Comparison of ENCODE assay signal across 14 mouse cellular contexts in genomic region chr3:135853604-135854297, GRCm38 (mm10). TPM values are rescaled to one million over a fixed set of nuclear protein-coding genes. Genes with fewer than 3 reads are reported as not detected.
DNase-seq lines count a peak whose midpoint lies in the region; ATAC-seq and TF ChIP-seq lines count a peak whose summit lies in the region.
"Had no signal": no experiment of that assay in that cellular context is flagged by ENCODE, and none has a peak within 500 bp of the region (broad histone marks: within the 10 kb centered on the region; RNA-seq: fewer than 3 reads in every experiment).

No protein-coding gene starts in this region.

- H3K9ac ChIP-seq in kidney, postnatal 0 days (ENCODE audit: low read depth, low read length): no peak overlapping the region
- H3K9ac ChIP-seq in kidney, embryonic 14.5 days (ENCODE audit: low read depth, low read length): no peak overlapping the region
- no peak overlapping the region for H3K9ac ChIP-seq in liver, embryonic 16.5 days (ENCODE audit: low read depth, low read length)

- H3K4me1 ChIP-seq in kidney, postnatal 0 days (replicated peaks; ENCODE audit: insufficient read depth, low read length): no peaks in the 10 kb centered on the region
- 0 out of 2 replicates have a peak, but pooled peaks cover 3% of the 10 kb centered on the region for H3K4me1 ChIP-seq in kidney, embryonic 14.5 days (ENCODE audit: control insufficient read depth, insufficient read depth, low read length)
- peaks cover 4% of the 10 kb centered on the region; the same call in 1 of the 2 replicates for H3K4me1 ChIP-seq in E14TG2a.4 (replicated peaks; ENCODE audit: low read depth, low read length)
- peaks cover 14% of the 10 kb centered on the region for H3K4me1 ChIP-seq in liver, embryonic 16.5 days (ENCODE audit: control insufficient read depth, low read depth, low read length)

- peak; percentile 23; the same call in 1 of the 2 replicates for TF ChIP-seq CTCF in kidney, postnatal 0 days (IDR thresholded peaks at IDR 0.05; ENCODE audit: low read depth)
- peak; percentile 87 for TF ChIP-seq CTCF in E14TG2a.4 (conservative IDR thresholded peaks at IDR 0.05; ENCODE audit: low read length)
- TF ChIP-seq CTCF in Patski (IDR thresholded peaks at IDR 0.05): peak; percentile 61

- no peak overlapping the region for H3K27ac ChIP-seq in kidney, postnatal 0 days
- no peak overlapping the region for H3K27ac ChIP-seq in kidney, embryonic 14.5 days (ENCODE audit: low read depth, low read length)
- peak overlapping the region; percentile 50; the same call in 1 of the 2 replicates for H3K27ac ChIP-seq in liver, embryonic 16.5 days (ENCODE audit: low read length)
- H3K27ac ChIP-seq: limb, embryonic 10.5 days had no signal

- no peaks in the 10 kb centered on the region for H3K9me3 ChIP-seq in kidney, postnatal 0 days (replicated peaks; ENCODE audit: low read length)
- no peaks in the 10 kb centered on the region for H3K9me3 ChIP-seq in kidney, embryonic 14.5 days (ENCODE audit: control insufficient read depth, low read length)
- H3K9me3 ChIP-seq in E14TG2a.4 (ENCODE audit: low read length): peaks cover 9% of the 10 kb centered on the region; the same call in 1 of the 2 replicates
- H3K9me3 ChIP-seq in liver, embryonic 16.5 days (replicated peaks; ENCODE audit: control insufficient read depth, low read length): no peaks in the 10 kb centered on the region
- H3K9me3 ChIP-seq: limb, embryonic 10.5 days had no signal

- no peak overlapping the region for H3K4me3 ChIP-seq in kidney, postnatal 0 days (replicated peaks; ENCODE audit: low read depth, low read length)
- no peak overlapping the region for H3K4me3 ChIP-seq in kidney, embryonic 14.5 days (ENCODE audit: low read length)
- peak overlapping the region; percentile 43 for H3K4me3 ChIP-seq in E14TG2a.4 (replicated peaks; ENCODE audit: low read length)
- H3K4me3 ChIP-seq in liver, embryonic 16.5 days (ENCODE audit: low read depth, low read length): no peak overlapping the region
- H3K4me3 ChIP-seq: limb, embryonic 10.5 days; myocyte had no signal

- CTCF ChIA-PET in Patski (lab: Charles Lee): interaction anchor here (0.6 to 1.0 kb wide), 2 partner anchors 9 to 12 kb away, joined by 3 read pairs; no protein-coding TSS in a partner anchor

- no peak overlapping the region for H3K4me2 ChIP-seq in kidney, postnatal 0 days (ENCODE audit: low read length)
- no peak overlapping the region for H3K4me2 ChIP-seq in kidney, embryonic 14.5 days (replicated peaks; ENCODE audit: low read depth, low read length)
- no peak overlapping the region for H3K4me2 ChIP-seq in liver, embryonic 16.5 days (ENCODE audit: low read depth, low read length)

- in situ Hi-C loops in Patski (cut with MboI; ENCODE audit: low pct_unique_long_range_greater_than_20kb): no loop called here

- no peak for DNase-seq in kidney, postnatal 0 days (ENCODE audit: low spot score)
- no peak for DNase-seq in Patski (ENCODE audit: low read depth, low spot score)
- DNase-seq in thymus, postnatal 10 days (ENCODE audit: low spot score in 2 of 2): no peak
- DNase-seq in ovary, adult 18-20 months (ENCODE audit: low spot score): no peak
- DNase-seq: gastrocnemius, postnatal 36 days; lung, postnatal 4 days; spleen, adult 18-20 months; thymus, postnatal 36 days had no signal

- no peak for ATAC-seq in kidney, postnatal 0 days (replicated peaks; ENCODE audit: low FRiP score, low read depth)
- ATAC-seq in kidney, embryonic 14.5 days (ENCODE audit: low FRiP score, low TSS enrichment): no peak
- ATAC-seq in Patski: no peak
- no peak for ATAC-seq in liver, embryonic 16.5 days (ENCODE audit: low read depth)
- ATAC-seq: inflammation-experienced regulatory T-cells, adult 6 months had no signal

- no peaks in the 10 kb centered on the region for H3K27me3 ChIP-seq in kidney, postnatal 0 days (ENCODE audit: insufficient read depth, low read length)
- H3K27me3 ChIP-seq in kidney, embryonic 14.5 days (ENCODE audit: control insufficient read depth, insufficient read depth, low read length): no peaks in the 10 kb centered on the region
- no peaks in the 10 kb centered on the region for H3K27me3 ChIP-seq in E14TG2a.4 (ENCODE audit: insufficient read depth, low read length)
- H3K27me3 ChIP-seq in Patski: no peaks in the 10 kb centered on the region
- H3K27me3 ChIP-seq in liver, embryonic 16.5 days (ENCODE audit: control insufficient read depth, insufficient read depth, low read depth, low read length): no peaks in the 10 kb centered on the region

- 87% methylated on average over 10 of the region's 10 CpGs for WGBS in kidney, postnatal 0 days
- WGBS in kidney, embryonic 14.5 days: 88% methylated on average over 10 of the region's 10 CpGs
- 72% methylated on average over 10 of the region's 10 CpGs for WGBS in liver, embryonic 16.5 days (ENCODE audit: insufficient replicate concordance)

- POLR2A ChIA-PET in Patski (lab: Charles Lee): interaction anchor here (0.5 kb wide), 1 partner anchor 1029 kb away, joined by 4 read pairs; no protein-coding TSS in a partner anchor

- H3K36me3 ChIP-seq in kidney, postnatal 0 days (ENCODE audit: insufficient read depth, low read length): no peaks in the 10 kb centered on the region
- no peaks in the 10 kb centered on the region for H3K36me3 ChIP-seq in kidney, embryonic 14.5 days (ENCODE audit: control insufficient read depth, insufficient read depth, low read length)
- no peaks in the 10 kb centered on the region for H3K36me3 ChIP-seq in E14TG2a.4 (ENCODE audit: insufficient read depth, low read length)
- peaks cover 9% of the 10 kb centered on the region for H3K36me3 ChIP-seq in liver, embryonic 16.5 days (ENCODE audit: control insufficient read depth, insufficient read depth)
- H3K36me3 ChIP-seq: limb, embryonic 10.5 days had no signal

RNA-seq across cellular contexts. Expression of gene Slc39a8, which starts 28.7 kb away (rescaled TPM):
- polyA plus RNA-seq in kidney, postnatal 0 days (2015; fragmentation: Nextera tagmentation; extraction: Ambion mirVana): 25.0 and 25.9 TPM in 2 replicates
- 9.5 and 15.2 TPM in 2 replicates for polyA plus RNA-seq in kidney, embryonic 14.5 days (2014; fragmentation: Nextera tagmentation; extraction: Ambion mirVana)
- not detected for polyA plus RNA-seq in Patski (2021)
- polyA plus RNA-seq in liver, embryonic 16.5 days (2015; fragmentation: Nextera tagmentation; extraction: Ambion mirVana): 31.5 and 33.8 TPM in 2 replicates

Comparison
In these comparisons a context has a peak if more than half of its experiments do, and no peak if none do; other contexts are left out.
1. CTCF ChIP-seq: peak in every context shown above with its lines; median percentile 87 in E14TG2a.4; 61 in Patski; 23 in kidney, postnatal 0 days.
2. RNA of gene Slc39a8, which starts 28.7 kb away (polyA plus RNA-seq): 31.5 to 33.8 TPM in liver, embryonic 16.5 days, 25.0 to 25.9 TPM in kidney, postnatal 0 days and 9.5 to 15.2 TPM in kidney, embryonic 14.5 days; not detected in Patski (single experiment); every median in the first group is over 10 times any median in the second.